Mouse (Mus musculus): Measurements from ENCODE around the gene Ada.

DNA sequence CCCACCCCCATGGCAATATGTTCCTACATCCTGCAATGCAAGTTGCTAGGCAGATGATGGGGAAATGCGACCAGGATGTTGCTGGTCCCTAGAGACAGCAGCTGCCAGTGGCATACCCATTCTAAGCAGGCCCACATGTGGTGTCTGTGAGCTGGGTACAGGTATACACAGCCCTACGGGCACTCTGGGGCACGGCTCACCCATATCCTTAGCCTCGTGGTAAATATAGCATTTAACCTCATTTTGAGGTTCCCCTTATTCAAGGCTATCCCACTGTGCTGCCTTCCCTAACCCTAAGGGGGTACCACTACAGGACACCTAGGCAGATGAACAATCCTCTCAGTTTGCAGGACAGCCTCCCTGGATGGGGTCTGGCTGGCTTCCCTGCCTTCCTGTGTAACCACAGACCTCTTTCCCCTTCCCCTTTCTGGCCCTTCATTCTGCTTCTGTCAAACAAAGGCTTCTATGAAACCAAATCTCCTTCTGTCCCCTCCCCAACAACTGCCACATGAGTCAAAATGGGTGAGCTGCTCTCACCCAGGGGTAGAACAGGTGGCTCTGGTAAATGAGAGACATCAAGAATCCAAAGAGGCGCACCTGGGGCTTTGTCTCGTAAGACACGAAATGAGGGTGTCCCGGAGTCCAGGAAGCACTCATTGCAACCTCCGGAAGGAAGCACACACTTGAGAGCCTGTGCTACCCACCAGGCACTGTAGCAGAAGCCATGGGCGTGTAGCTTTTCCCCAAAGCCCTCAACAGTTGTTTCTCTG, 5.1 kb downstream of the Ada start:
- TF ChIP-seq POLR2A (IDR thresholded peaks at IDR 0.05; ENCODE audit: insufficient read depth, low read length) (no peak), CTCF (IDR thresholded peaks at IDR 0.05; ENCODE audit: low read depth, low read length) (no peak)
